Mouse (Mus musculus) midbrain, embryonic 12.5 days (tissue): ENCODE results near the gene Il4. TPM values are rescaled to one million over a fixed set of nuclear protein-coding genes. Genes with fewer than 3 reads are reported as not detected.

Experiments
- polyA plus RNA-seq: library from polyadenylated mRNA; unstranded; fragments of >200 nt; fragmentation: Nextera tagmentation; extraction: Ambion mirVana; gene quantifications from 2 replicates; pipeline ENCODE4 v1.2.1, GENCODE M21; 2016

The Il4 gene
- polyA plus RNA-seq, 1 experiment from 2014 or later = 3.2 TPM

Other genes starting within 250 kb of the Il4 start
- gene Leap2, start 195.5 kb downstream of the Il4 start, polyA plus RNA-seq = not detected in 2 replicates
- 540 and 574 TPM in 2 replicates for gene Uqcrq, start 187.8 kb downstream of the Il4 start, polyA plus RNA-seq
- gene Gdf9, start 187.6 kb downstream of the Il4 start, polyA plus RNA-seq = 3.0 and 3.3 TPM in 2 replicates
- not detected in 2 replicates for gene Gm10447, start 161.6 kb downstream of the Il4 start, polyA plus RNA-seq
- gene Shroom1, start 161.5 kb downstream of the Il4 start, polyA plus RNA-seq = 1.8 and 2.4 TPM in 2 replicates
- gene Gm9837, start 148.2 kb downstream of the Il4 start, polyA plus RNA-seq = not detected in 2 replicates
- not detected in 2 replicates for gene Gm9945, start 138.5 kb downstream of the Il4 start, polyA plus RNA-seq
- gene Sowaha, start 138.4 kb downstream of the Il4 start, polyA plus RNA-seq = 0.39 and 0.77 TPM in 2 replicates
- gene Sept8, start 99.4 kb downstream of the Il4 start, polyA plus RNA-seq = 14.3 and 17.1 TPM in 2 replicates
- gene Kif3a, start 51.3 kb downstream of the Il4 start, polyA plus RNA-seq = 127 and 151 TPM in 2 replicates
- not detected in 2 replicates for gene Il13, start 16.0 kb upstream of the Il4 start, polyA plus RNA-seq
- gene Rad50, start 88.7 kb upstream of the Il4 start, polyA plus RNA-seq = 17.9 and 20.1 TPM in 2 replicates
- not detected in 2 replicates for gene Il5, start 102.1 kb upstream of the Il4 start, polyA plus RNA-seq
- gene Irf1, start 151.3 kb upstream of the Il4 start, polyA plus RNA-seq = 3.4 and 4.3 TPM in 2 replicates
- gene Gm17334, start 154.5 kb upstream of the Il4 start, polyA plus RNA-seq = not detected in 2 replicates
- gene Gm12216, start 240.6 kb upstream of the Il4 start, polyA plus RNA-seq = 0.82 TPM in 1 of 2 replicates, not detected in the other